Mouse (Mus musculus) CD4-positive, CD25-positive, alpha-beta regulatory T cell, adult 2 months (primary cell): ENCODE measurements around the gene Specc1.
"Not testable (repeated sequence)": the region's sequence is repeated elsewhere in the genome, so short reads cannot be mapped to it uniquely, and the experiment has no call there.

Experiments used
- DNase-seq: peaks from one replicate; pipeline ENCODE4 v3.0.0-alpha.2; 2012; ENCODE audit warnings: low read depth, low spot score

Gene Specc1

DNA sequence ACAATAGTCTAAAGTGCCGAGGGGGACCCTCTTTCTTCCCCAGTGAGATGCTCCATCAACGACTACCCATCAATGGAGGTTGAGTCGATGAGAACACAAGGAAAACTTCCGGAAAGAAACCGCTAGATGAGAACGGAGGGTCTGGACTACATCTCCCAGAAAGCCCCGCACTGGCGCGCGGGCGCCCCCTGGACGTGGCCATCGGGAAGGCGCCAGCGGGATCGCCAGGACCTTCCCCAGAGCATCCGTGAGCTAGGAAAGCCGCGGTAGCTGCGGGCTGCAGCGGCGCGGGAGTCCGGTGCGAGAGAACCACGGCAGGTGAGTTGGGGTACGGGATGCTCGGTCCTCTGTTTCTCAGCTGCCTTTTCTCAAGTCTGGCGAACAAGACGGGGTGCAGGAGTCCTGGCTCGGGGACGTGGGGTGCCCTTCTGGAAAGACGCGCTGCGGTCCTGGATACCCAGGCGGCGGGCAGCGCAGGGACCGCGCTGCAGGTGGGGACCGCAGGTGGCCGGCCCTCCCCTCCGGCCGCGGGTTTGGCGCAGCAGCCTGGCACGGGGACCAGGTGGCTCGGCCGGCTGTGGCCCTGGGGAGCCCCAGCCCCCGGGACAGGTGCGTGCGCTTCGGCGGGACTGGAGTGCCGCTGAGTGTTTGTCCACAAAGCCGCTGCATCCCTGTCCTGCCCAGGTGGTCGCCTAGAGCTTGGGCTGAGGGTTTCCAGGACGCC, at the start of gene Specc1:
Gene Specc1, plus strand, starts transcription at position 192 of the 724 bp plus-strand sequence.
- DNase-seq = peak; percentile 91

GRCm38 (mm10) chr11:61908315-61908714, 48.2 kb upstream of the Specc1 start:
- DNase-seq = no peak

DNA sequence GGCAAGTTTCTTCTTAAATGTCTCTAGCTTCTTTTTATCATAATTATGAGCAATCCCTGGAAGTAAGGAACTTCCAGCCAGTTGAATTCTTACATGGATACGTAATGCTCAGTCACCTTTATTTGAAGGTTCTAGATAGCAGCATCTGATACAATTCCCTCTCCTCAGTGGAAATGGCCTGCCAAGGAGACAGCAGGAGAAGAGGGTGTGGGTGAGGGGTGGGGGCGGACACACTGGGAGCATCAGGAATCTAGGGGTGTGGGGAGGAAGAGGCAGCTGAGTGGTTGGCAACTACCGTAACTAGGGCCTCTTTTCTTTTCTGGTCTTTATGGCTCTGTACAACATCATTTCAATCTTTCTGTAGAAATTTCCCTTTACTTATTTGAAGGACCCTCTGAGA, 36.9 kb upstream of the Specc1 start:
- no peak for DNase-seq

DNA sequence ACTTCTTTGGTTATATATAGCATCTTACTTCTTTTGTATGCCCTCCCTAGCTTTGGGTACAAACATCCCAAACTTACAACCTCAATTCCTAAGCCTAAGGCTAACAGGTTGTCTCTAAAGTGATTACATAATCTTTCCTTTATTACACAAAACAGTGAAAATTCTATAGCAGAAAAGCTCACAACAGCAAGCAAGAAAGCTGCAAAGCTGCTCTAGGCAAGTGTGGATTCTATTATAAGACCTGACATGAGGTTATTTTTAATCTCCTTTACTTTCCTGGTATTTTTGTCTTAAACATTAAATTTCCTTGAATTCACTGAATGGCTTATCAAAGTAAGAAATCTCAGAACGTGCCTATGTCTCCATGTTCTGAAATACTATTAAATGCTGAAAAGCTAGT, 33.3 kb upstream of the Specc1 start:
- DNase-seq = no peak

GRCm38 (mm10) chr11:61929323-61930097, 27.1 kb upstream of the Specc1 start:
- no peak for DNase-seq

- DNase-seq = peak; percentile 98
These were observed 26.5 kb upstream of the Specc1 start, which contains the start of gene Akap10 for GRCm38 (mm10) chr11:61930098-61930517. Gene Akap10, minus strand, starts transcription at chr11:61930252.

DNA sequence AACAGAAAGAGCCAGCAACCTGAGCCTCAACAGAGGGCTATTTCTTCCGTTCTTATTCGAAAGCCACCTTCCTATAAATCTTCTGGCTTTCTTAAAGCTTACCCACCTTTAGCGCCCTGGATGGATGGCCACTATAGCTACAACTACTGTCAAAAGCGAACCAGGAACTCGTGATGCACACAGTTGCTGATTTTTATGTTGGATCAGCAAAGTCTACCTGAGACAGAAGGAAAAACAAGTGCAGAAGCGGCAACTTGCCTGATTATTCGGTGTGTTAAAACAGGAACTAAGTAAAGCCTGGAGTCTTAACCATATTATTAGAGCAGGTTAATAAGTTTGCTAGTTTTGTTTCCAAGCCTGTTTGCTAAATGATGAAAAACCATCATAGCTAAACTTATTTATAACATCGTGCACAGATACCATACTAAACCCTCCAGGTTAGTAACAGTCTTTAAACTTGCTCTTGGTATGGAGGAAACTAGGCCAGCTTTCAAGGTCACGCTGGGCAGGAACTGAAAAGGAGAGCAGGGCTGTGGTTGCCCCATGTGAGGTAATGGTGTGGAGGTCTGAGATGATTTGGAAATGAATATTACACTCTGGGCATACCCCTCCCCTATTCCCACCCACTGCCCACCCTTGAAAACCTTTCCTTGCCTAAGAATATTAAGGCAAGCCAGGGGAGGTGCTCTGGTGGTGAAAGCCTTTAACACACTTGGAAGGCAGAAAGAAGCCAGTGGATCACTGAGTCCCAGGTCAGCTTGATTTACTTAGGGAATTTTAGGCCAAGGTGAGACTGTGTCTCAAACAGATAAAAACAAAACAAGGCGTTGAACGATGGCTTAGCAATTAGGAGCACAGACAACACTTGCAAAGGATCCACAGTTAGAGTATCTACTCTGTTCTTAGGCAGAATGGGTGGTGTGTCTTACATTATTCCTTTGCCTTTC, 25.6 kb upstream of the Specc1 start:
- peak; percentile 40 for DNase-seq

GRCm38 (mm10) chr11:61937761-61938160, 18.8 kb upstream of the Specc1 start:
- no peak for DNase-seq

DNA sequence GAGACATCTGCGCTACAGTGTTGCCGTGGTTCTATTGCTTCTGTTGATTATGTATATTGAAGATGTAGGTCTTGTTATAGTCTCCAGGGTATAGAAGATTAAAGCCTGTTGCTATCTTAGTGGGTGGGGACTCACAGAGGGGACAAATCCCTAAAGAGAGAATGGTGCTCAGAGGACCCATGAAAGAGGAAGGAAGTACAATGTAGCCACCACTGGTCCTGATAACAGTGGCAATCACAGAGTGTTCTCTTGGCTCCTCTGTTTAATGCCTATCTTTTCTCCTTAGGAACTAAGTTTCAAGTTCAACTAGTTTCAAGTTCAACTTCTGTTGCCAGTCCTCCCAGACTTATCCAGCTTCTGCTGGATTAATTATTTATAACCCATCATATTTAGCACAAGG, 13.7 kb upstream of the Specc1 start:
- no peak for DNase-seq

- no peak for DNase-seq
These were observed 12.1 kb upstream of the Specc1 start for GRCm38 (mm10) chr11:61944417-61944816.

DNA sequence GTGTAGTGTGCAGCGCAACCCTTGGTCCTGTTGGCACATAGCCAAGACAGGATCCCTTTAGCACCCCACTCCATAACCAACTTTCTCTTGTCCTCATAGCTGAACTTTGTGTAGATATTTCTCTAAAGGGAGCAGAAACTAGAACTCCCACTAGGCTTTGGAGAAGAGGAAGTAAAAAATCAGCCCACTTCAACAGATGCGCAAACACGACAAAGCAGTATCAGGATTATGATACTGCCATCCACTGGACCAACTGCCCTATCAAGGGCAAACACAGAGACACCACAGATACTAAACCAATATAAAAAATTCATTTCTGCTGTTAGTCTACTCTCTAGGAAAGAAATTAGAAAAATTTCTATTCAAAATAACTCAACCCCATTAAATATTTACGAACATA, 10.0 kb upstream of the Specc1 start:
- DNase-seq = no peak

DNA sequence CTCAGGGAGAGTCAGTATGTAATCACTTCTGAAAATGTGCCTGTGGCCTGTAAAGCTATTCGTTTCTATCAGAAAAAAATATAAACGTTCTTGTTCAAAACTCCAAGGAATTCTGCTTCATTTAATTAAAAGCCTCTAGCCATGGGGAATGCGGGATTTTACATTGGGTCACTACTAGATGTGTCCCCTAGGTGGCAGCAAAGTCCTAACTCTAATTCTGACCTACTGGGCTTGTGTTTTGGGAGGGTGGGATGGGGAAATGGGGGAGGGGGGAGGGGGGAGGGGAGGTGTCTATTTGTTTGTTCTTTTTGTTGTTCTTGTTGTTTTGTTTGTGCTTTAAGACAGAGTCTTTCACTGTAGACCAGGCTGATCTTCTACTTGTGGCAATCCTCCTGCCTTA, 7.2 kb upstream of the Specc1 start:
- DNase-seq = peak; percentile 74

DNA sequence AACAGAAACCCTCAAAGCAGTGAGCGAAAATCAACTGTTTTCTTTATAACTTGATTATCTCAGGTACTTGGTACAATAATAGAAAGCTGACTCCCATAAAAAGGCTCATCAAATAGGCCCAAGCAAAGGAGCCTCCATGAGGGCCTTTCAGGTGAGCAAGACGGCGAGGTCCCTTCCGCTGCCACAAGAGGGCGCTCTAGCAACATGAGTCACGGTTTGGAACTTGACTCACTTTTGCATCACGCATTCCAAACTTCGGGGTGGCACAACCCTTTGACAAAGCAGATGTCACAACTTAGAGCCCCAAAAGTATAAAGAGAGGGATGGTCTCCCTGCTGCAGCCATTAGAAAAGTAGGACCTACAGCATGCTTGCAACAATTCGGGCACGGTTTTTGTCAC, 5.9 kb upstream of the Specc1 start:
- DNase-seq = peak; percentile 90

DNA sequence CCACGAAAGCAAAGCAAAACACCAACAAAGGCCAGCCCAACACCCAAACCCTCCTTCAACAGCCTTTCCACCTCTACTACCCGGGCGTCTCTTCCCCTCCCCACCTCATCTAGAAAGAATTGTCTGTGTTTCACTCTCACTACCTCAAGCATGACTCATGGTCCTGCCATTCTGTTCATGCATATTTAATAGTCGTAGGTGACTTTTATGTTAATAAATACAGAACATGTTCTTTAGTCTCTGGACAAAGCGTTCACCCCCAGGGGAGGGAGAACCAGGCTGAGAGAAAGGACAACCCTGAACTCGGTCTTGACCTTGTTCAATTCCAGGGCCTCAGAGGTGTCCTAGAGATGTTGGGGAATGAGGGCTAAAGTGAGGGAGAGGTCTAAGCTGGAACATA, 1.4 kb upstream of the Specc1 start:
- no peak for DNase-seq

- DNase-seq = no peak
These were observed 612 bp upstream of the Specc1 start for GRCm38 (mm10) chr11:61955951-61956350.

DNA sequence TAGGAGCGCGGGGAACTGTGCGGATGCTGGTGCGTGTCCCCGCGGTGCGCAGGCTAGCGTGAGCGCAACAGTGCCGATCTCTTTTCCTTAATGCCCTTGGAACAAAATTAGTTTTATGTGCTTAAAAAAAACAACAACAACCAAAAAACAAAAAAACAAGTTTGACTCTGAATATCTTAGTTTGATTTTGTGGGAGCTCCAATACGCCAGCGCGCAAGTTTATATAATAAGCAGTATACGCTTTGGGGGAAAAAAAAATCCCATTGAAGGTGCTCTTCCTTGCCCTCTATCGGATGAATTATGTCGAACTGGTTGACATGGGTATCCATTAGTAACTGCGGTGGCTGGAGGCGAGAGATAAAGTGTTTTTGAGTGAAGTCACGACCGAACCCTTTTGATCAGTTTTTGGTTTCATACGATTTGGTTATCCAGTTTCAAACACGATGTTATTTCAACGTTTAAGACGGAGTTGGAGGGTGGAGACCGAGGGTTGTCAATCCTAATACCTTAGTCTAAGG, 792 bp downstream of the Specc1 start:
- peak; percentile 40 for DNase-seq

GRCm38 (mm10) chr11:61958706-61959105, 2.1 kb downstream of the Specc1 start:
- DNase-seq = not testable (repeated sequence)

- DNase-seq = no peak
These were observed 3.5 kb downstream of the Specc1 start for GRCm38 (mm10) chr11:61960096-61960495.

DNA sequence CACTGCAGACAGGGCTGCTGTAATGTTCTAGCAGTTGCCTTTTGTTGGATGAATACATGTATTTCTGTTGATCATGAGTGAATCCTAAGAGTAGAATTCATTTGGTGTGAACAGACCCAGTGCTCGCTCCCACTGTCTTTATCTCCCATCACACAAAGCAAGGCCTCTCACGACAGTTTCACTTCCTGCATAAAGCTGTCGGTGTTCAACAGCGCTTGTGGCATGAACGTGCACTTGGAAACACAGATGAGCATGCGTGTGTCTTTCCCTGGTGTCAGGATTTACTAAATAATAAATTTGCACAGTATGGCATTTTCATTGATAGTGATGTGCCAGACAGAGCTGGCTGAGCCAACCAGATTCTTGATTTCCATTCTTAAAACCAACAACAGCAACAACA, 6.1 kb downstream of the Specc1 start:
- DNase-seq = no peak

GRCm38 (mm10) chr11:61963193-61963592, 6.6 kb downstream of the Specc1 start:
- no peak for DNase-seq

DNA sequence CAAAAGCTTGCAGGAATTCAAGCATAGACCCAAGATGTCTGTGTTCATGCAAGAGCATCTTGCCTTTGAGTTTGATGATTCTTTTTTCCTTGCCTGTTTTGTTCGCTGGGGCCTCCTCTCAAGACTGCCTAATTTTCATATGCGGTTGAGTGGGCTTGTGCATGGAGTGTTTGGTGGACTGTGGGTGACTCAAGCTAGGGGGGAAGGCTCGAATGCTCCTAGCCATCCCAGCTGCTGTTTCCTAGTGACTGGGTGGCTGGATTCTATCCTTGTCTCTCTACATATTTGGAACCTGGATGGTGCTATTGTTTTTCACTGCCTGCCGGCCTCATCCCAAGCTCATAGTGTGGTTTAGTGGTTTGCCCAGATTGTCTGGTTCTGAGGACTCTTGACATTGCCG, 8.0 kb downstream of the Specc1 start:
- DNase-seq = no peak

- DNase-seq = no peak
These were observed 10.5 kb downstream of the Specc1 start for GRCm38 (mm10) chr11:61967034-61967433.
